Mouse (Mus musculus) heart, adult 18-20 months (tissue): ENCODE results near the gene H2afv. TPM values are rescaled to one million over a fixed set of nuclear protein-coding genes. Genes with fewer than 3 reads are reported as not detected.
"Not testable (repeated sequence)": the region's sequence is repeated elsewhere in the genome, so short reads cannot be mapped to it uniquely, and the experiment has no call there.

Source experiments
- DNase-seq, 2 experiments: peaks; one replicate each; pipeline ENCODE4 v3.0.0; 2021 to 2022; ENCODE audit warnings: mixed read lengths in 1 of 2
- total RNA-seq, 2 experiments: library from RNA; stranded (reverse); gene quantifications; 2 replicates each; pipeline ENCODE4 v1.2.3; 2021

H2afv gene
- total RNA-seq, 2 experiments from 2014 or later, result 71.4 to 86.8 TPM

GRCm38 (mm10) chr11:6415551-6416404 is 28.5 kb downstream of the H2afv start:
- DNase-seq, result peak; percentile 98 to 100

- DNase-seq, result peak in 1 of 2 experiments; percentile 42
Observed at GRCm38 (mm10) chr11:6414751-6415550, 29.3 kb downstream of the H2afv start, which contains the start of gene Ppia. Gene Ppia (plus strand): TSS chr11:6415443.

GRCm38 (mm10) chr11:6413264-6413663 is 31.0 kb downstream of the H2afv start:
- DNase-seq, result no peak

GRCm38 (mm10) chr11:6411684-6412083 is 32.6 kb downstream of the H2afv start:
- DNase-seq, result peak; percentile 74 to 93

GRCm38 (mm10) chr11:6410755-6411154 is 33.5 kb downstream of the H2afv start:
- not testable (repeated sequence) for DNase-seq

- DNase-seq, result peak in 1 of 2 experiments; percentile 40
Observed at GRCm38 (mm10) chr11:6410050-6410602, 34.1 kb downstream of the H2afv start.

- no peak for DNase-seq
Observed at GRCm38 (mm10) chr11:6407162-6407621, 37.1 kb downstream of the H2afv start.

- DNase-seq, result peak; percentile 85 to 88
Observed at GRCm38 (mm10) chr11:6406251-6407161, 37.7 kb downstream of the H2afv start.

GRCm38 (mm10) chr11:6405591-6406081 is 38.6 kb downstream of the H2afv start:
- peak; percentile 61 to 73 for DNase-seq

GRCm38 (mm10) chr11:6404699-6405566 is 39.3 kb downstream of the H2afv start:
- peak; percentile 48 to 49 for DNase-seq

GRCm38 (mm10) chr11:6403830-6404405 is 40.3 kb downstream of the H2afv start:
- no peak for DNase-seq

GRCm38 (mm10) chr11:6402515-6403510 is 41.4 kb downstream of the H2afv start:
- DNase-seq, result peak; percentile 62 to 78

- DNase-seq, result no peak
Observed at GRCm38 (mm10) chr11:6398141-6398540, 46.1 kb downstream of the H2afv start.

- no peak for DNase-seq
Observed at GRCm38 (mm10) chr11:6395565-6395964, 48.7 kb downstream of the H2afv start.

GRCm38 (mm10) chr11:6393866-6394265 is 50.4 kb downstream of the H2afv start:
- peak in 1 of 2 experiments; percentile 30 for DNase-seq

GRCm38 (mm10) chr11:6392857-6393256 is 51.4 kb downstream of the H2afv start:
- no peak for DNase-seq

GRCm38 (mm10) chr11:6391516-6392276 is 52.5 kb downstream of the H2afv start:
- peak in 1 of 2 experiments; percentile 46 for DNase-seq
